Mouse (Mus musculus): ENCODE data around the gene Vps50. TPM values are rescaled to one million over a fixed set of nuclear protein-coding genes. Genes with fewer than 3 reads are reported as not detected.

The Vps50 gene
- polyA plus RNA-seq, 1 experiment from 2014 or later: 40.2 TPM

DNA sequence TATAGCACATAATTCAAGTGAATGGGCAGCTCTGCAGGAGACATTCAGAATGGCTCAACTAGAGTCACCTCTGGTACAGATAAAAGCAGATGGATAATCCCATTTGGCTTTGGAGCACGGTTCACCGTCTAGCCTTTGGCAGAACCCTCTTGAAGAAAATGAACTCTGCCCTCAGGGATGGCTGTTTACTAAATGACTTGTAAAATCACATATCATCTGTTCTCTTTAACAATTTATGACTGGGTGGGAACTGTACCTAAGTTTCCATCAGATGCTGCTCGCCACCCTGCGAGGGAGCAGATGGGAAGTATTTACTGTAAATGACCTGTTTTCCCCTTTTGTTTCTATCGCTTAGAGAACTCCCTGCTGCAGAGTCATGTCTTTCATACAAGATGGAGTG is 18.3 kb upstream of the Vps50 start:
- no peak overlapping the region for H3K27ac ChIP-seq (replicated peaks; ENCODE audit: low read depth, low read length)
- DNase-seq (ENCODE audit: low spot score) (no peak), ATAC-seq (replicated peaks; ENCODE audit: insufficient number of reproducible peaks, low FRiP score, low TSS enrichment, low read depth) (no peak)
- no peaks in the 10 kb centered on the region for H3K9me3 ChIP-seq (replicated peaks; ENCODE audit: control insufficient read depth, low read length)
- H3K4me2 ChIP-seq (ENCODE audit: low read depth, low read length): no peak overlapping the region
- 73% methylated on average over 5 of the region's 5 CpGs for WGBS
- no peak overlapping the region for H3K4me3 ChIP-seq (ENCODE audit: low read depth, low read length)
- H3K36me3 ChIP-seq (replicated peaks; ENCODE audit: control insufficient read depth, insufficient read depth, low read depth, low read length): no peaks in the 10 kb centered on the region
- no peaks in the 10 kb centered on the region for H3K4me1 ChIP-seq (ENCODE audit: control insufficient read depth, insufficient read depth, low read length)
- H3K27me3 ChIP-seq (ENCODE audit: control insufficient read depth, insufficient read depth, low read length): no peaks in the 10 kb centered on the region
- no peak overlapping the region for H3K9ac ChIP-seq (replicated peaks; ENCODE audit: low read length)

DNA sequence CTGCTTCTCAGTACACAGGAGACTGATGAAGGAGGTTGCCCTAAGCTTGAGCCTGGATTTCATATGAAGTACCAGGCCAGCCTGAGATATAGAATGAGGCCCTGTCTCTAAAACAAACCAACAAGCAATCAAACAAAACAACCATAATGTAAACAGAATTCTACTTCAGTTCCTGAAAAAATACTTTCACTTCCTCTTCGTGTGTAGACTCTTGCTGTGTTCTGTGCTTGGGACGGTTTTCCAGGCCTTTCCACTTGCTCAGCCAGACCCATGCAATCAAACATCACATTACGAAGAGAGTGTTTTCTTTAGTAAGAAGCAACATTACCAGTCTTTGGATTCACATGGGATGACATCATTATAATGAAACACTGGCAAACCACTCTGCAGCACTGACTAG is 16.5 kb upstream of the Vps50 start:
- Histone ChIP-seq H3K9me3 (replicated peaks; ENCODE audit: control insufficient read depth, low read length) (no peaks in the 10 kb centered on the region), H3K27me3 (ENCODE audit: control insufficient read depth, insufficient read depth, low read length) (no peaks in the 10 kb centered on the region), H3K9ac (replicated peaks; ENCODE audit: low read length) (no peak overlapping the region), H3K36me3 (replicated peaks; ENCODE audit: control insufficient read depth, insufficient read depth, low read depth, low read length) (no peaks in the 10 kb centered on the region), H3K4me2 (ENCODE audit: low read depth, low read length) (no peak overlapping the region), H3K4me3 (ENCODE audit: low read depth, low read length) (no peak overlapping the region), H3K27ac (replicated peaks; ENCODE audit: low read depth, low read length) (no peak overlapping the region), H3K4me1 (ENCODE audit: control insufficient read depth, insufficient read depth, low read length) (no peaks in the 10 kb centered on the region)
- DNase-seq (ENCODE audit: low spot score) (no peak), ATAC-seq (replicated peaks; ENCODE audit: insufficient number of reproducible peaks, low FRiP score, low TSS enrichment, low read depth) (no peak)
- 86% methylated on average over 3 of the region's 3 CpGs for WGBS

DNA sequence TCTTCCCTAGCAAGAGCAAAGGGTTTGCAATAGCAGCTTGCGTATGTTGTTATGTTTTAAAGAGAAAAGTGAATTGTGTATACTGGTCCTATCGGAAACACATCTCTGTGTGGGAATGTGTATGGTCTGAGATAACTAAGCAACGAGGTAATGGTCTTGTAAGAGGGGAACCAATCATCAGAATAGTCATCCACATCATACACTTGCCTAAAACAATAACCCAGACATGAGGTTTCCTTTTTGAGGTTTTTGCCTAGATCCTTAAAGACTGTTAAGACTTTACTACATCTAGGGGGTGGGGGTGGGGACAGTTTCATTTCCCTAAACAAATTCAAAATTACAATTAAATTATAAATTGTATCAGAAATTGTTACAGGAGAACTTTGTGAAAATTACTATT is 13.0 kb upstream of the Vps50 start:
- DNase-seq (ENCODE audit: low spot score): no peak
- no peak overlapping the region for H3K4me2 ChIP-seq (ENCODE audit: low read depth, low read length)
- no peaks in the 10 kb centered on the region for H3K4me1 ChIP-seq (ENCODE audit: control insufficient read depth, insufficient read depth, low read length)
- 74% methylated on average over 3 of the region's 3 CpGs for WGBS
- H3K4me3 ChIP-seq (ENCODE audit: low read depth, low read length): no peak overlapping the region
- H3K27ac ChIP-seq (replicated peaks; ENCODE audit: low read depth, low read length): no peak overlapping the region
- no peak overlapping the region for H3K9ac ChIP-seq (replicated peaks; ENCODE audit: low read length)
- no peaks in the 10 kb centered on the region for H3K27me3 ChIP-seq (ENCODE audit: control insufficient read depth, insufficient read depth, low read length)
- no peak for ATAC-seq (replicated peaks; ENCODE audit: insufficient number of reproducible peaks, low FRiP score, low TSS enrichment, low read depth)
- no peaks in the 10 kb centered on the region for H3K36me3 ChIP-seq (replicated peaks; ENCODE audit: control insufficient read depth, insufficient read depth, low read depth, low read length)
- H3K9me3 ChIP-seq (replicated peaks; ENCODE audit: control insufficient read depth, low read length): no peaks in the 10 kb centered on the region

DNA sequence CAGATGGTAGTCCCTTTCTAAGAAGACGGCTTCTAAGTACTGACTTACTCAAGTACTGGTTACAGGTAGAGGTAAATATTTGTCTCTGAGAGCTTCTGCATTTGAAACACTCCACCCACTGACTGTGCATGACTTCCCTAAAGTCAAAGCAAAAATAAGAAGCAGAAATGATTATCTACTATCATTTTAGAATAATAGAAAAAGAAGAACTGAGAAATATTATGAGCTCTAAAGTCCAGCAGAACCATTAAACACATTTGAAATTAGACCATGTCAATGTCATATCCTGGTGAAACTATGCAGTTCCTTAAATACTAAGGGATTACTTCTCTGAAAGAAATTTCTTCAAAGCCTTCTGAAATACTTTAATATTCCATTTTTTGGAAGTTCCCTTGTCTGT is 10.8 kb upstream of the Vps50 start:
- Histone ChIP-seq H3K27ac (replicated peaks; ENCODE audit: low read depth, low read length) (no peak overlapping the region), H3K9me3 (replicated peaks; ENCODE audit: control insufficient read depth, low read length) (no peaks in the 10 kb centered on the region), H3K4me3 (ENCODE audit: low read depth, low read length) (no peak overlapping the region), H3K36me3 (replicated peaks; ENCODE audit: control insufficient read depth, insufficient read depth, low read depth, low read length) (no peaks in the 10 kb centered on the region), H3K27me3 (ENCODE audit: control insufficient read depth, insufficient read depth, low read length) (no peaks in the 10 kb centered on the region), H3K4me1 (ENCODE audit: control insufficient read depth, insufficient read depth, low read length) (no peaks in the 10 kb centered on the region), H3K9ac (replicated peaks; ENCODE audit: low read length) (no peak overlapping the region), H3K4me2 (ENCODE audit: low read depth, low read length) (no peak overlapping the region)
- ATAC-seq (replicated peaks; ENCODE audit: insufficient number of reproducible peaks, low FRiP score, low TSS enrichment, low read depth) (no peak), DNase-seq (ENCODE audit: low spot score) (no peak)
- 88% methylated on average over 1 of the region's 1 CpGs for WGBS

DNA sequence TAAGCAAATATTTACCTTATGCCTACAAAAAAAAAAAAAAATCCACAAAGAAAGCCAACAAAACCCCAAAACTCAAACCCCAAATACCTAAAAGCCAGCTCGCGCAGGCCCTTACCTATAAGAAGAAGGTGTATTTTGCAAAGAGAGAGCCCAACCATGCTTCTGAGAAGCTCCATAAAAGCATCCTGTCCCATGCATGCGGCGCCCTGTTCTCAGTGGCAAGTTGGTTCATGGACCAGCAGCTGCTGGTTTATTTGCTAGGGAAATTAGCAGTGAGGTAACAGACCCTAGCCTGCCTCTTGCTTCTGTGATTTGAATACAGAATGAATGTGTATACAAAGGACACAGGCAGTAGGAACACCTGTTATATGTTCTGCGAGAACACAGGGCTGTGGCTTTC is 3.9 kb upstream of the Vps50 start:
- Histone ChIP-seq H3K4me1 (ENCODE audit: control insufficient read depth, insufficient read depth, low read length) (no peaks in the 10 kb centered on the region), H3K36me3 (replicated peaks; ENCODE audit: control insufficient read depth, insufficient read depth, low read depth, low read length) (no peaks in the 10 kb centered on the region), H3K9ac (replicated peaks; ENCODE audit: low read length) (no peak overlapping the region), H3K4me3 (ENCODE audit: low read depth, low read length) (no peak overlapping the region), H3K27ac (replicated peaks; ENCODE audit: low read depth, low read length) (no peak overlapping the region), H3K4me2 (ENCODE audit: low read depth, low read length) (no peak overlapping the region), H3K9me3 (replicated peaks; ENCODE audit: control insufficient read depth, low read length) (no peaks in the 10 kb centered on the region), H3K27me3 (ENCODE audit: control insufficient read depth, insufficient read depth, low read length) (no peaks in the 10 kb centered on the region)
- WGBS: 81% methylated on average over 5 of the region's 5 CpGs
- ATAC-seq (replicated peaks; ENCODE audit: insufficient number of reproducible peaks, low FRiP score, low TSS enrichment, low read depth) (no peak), DNase-seq (ENCODE audit: low spot score) (no peak)

DNA sequence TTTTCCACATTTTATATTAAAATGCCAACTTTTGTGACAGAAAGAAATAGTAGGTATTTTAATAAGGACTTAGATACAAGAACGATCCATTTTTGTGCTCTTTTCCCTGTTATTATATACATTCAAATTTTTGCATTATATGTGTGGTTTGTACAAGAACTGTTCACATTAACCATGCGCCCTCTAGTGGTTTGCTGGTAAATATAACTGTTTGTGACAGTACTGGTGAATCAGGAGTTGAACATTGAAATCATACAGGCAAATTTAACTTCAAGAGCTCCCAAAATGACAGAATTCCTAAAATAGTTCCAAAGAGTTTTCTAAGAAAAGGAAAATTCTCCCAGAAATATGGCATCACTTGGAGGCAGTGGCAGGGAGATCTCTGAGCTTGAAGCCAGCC is 2.0 kb upstream of the Vps50 start:
- Histone ChIP-seq H3K9me3 (replicated peaks; ENCODE audit: control insufficient read depth, low read length) (no peaks in the 10 kb centered on the region), H3K36me3 (replicated peaks; ENCODE audit: control insufficient read depth, insufficient read depth, low read depth, low read length) (no peaks in the 10 kb centered on the region), H3K27me3 (ENCODE audit: control insufficient read depth, insufficient read depth, low read length) (no peaks in the 10 kb centered on the region), H3K4me2 (ENCODE audit: low read depth, low read length) (no peak overlapping the region), H3K9ac (replicated peaks; ENCODE audit: low read length) (no peak overlapping the region), H3K4me3 (ENCODE audit: low read depth, low read length) (no peak overlapping the region), H3K4me1 (ENCODE audit: control insufficient read depth, insufficient read depth, low read length) (no peaks in the 10 kb centered on the region), H3K27ac (replicated peaks; ENCODE audit: low read depth, low read length) (no peak overlapping the region)
- peak; percentile 82 for DNase-seq (ENCODE audit: low spot score)
- no peak for ATAC-seq (replicated peaks; ENCODE audit: insufficient number of reproducible peaks, low FRiP score, low TSS enrichment, low read depth)
- WGBS: 6% methylated on average over 2 of the region's 2 CpGs

DNA sequence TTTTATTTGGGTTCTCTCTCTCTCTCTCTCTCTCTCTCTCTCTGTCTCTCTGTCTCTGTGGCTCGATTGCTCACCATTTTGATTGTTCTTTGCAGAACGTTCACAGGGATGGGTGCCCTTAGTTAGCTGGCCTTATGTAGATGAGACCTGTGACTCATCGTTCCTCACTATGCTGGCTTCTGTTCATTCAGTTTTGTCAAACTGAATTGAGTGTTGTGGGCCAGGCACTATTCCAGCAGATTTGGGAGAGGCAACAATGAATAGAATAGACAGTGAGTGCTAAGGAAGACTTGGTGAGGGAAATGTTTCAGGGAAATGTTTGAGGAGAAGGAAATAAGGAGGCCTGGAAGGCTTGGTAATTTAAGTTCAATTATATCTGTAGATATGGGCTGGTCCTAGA is 2.1 kb downstream of the Vps50 start:
- Histone ChIP-seq H3K4me3 (ENCODE audit: low read depth, low read length) (no peak overlapping the region), H3K4me2 (ENCODE audit: low read depth, low read length) (no peak overlapping the region), H3K36me3 (replicated peaks; ENCODE audit: control insufficient read depth, insufficient read depth, low read depth, low read length) (no peaks in the 10 kb centered on the region), H3K9ac (replicated peaks; ENCODE audit: low read length) (no peak overlapping the region), H3K27me3 (ENCODE audit: control insufficient read depth, insufficient read depth, low read length) (no peaks in the 10 kb centered on the region), H3K4me1 (ENCODE audit: control insufficient read depth, insufficient read depth, low read length) (no peaks in the 10 kb centered on the region), H3K27ac (replicated peaks; ENCODE audit: low read depth, low read length) (no peak overlapping the region), H3K9me3 (replicated peaks; ENCODE audit: control insufficient read depth, low read length) (no peaks in the 10 kb centered on the region)
- DNase-seq (ENCODE audit: low spot score) (no peak), ATAC-seq (replicated peaks; ENCODE audit: insufficient number of reproducible peaks, low FRiP score, low TSS enrichment, low read depth) (no peak)
- WGBS: 95% methylated on average over 3 of the region's 3 CpGs

DNA sequence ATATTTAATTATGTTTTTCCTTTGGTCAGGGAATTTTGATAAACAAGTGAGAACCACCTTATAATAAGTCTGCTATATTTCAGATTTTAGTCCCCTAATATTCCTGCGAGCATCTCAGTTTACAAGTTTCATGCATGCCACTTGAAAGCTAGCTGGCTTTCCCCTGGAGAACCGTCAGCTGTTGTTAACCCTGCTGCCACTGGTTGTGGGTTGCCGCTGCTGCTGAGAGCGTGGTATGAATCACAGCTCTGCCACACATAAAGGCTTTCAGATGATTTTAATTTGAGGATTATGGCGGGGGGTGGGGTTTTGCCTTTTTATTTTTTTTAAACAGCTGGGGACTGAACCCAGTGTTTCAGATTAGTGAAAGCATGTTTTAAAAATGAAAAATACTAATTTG is 7.1 kb downstream of the Vps50 start:
- Histone ChIP-seq H3K27me3 (ENCODE audit: control insufficient read depth, insufficient read depth, low read length) (no peaks in the 10 kb centered on the region), H3K9me3 (replicated peaks; ENCODE audit: control insufficient read depth, low read length) (no peaks in the 10 kb centered on the region), H3K4me2 (ENCODE audit: low read depth, low read length) (no peak overlapping the region), H3K36me3 (replicated peaks; ENCODE audit: control insufficient read depth, insufficient read depth, low read depth, low read length) (no peaks in the 10 kb centered on the region), H3K4me3 (ENCODE audit: low read depth, low read length) (no peak overlapping the region), H3K4me1 (ENCODE audit: control insufficient read depth, insufficient read depth, low read length) (no peaks in the 10 kb centered on the region), H3K27ac (replicated peaks; ENCODE audit: low read depth, low read length) (no peak overlapping the region), H3K9ac (replicated peaks; ENCODE audit: low read length) (no peak overlapping the region)
- DNase-seq (ENCODE audit: low spot score) (peak; percentile 52), ATAC-seq (replicated peaks; ENCODE audit: insufficient number of reproducible peaks, low FRiP score, low TSS enrichment, low read depth) (no peak)
- WGBS: 57% methylated on average over 5 of the region's 5 CpGs

DNA sequence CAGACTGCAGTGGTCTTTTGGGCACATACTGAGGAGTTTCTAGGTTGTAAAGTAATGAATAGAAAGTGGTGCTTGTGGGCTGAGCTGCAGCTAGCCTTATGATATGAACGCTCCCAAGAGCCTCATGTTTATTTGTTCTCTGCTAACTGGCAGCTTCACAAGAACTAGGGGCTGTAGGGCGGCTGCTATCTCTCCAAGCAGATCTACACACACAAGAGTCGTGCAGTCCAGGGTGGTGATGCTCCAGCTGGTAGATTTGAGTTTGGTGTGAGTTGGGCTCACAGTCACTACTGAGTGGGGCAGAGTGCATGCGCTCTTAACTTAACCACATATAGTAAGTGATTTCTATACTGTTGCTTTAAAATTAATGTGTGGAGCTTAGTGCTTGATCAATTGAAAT is 8.9 kb downstream of the Vps50 start:
- WGBS: 87% methylated on average over 4 of the region's 4 CpGs
- H3K36me3 ChIP-seq (replicated peaks; ENCODE audit: control insufficient read depth, insufficient read depth, low read depth, low read length): no peaks in the 10 kb centered on the region
- no peak overlapping the region for H3K27ac ChIP-seq (replicated peaks; ENCODE audit: low read depth, low read length)
- DNase-seq (ENCODE audit: low spot score): no peak
- H3K9ac ChIP-seq (replicated peaks; ENCODE audit: low read length): no peak overlapping the region
- H3K9me3 ChIP-seq (replicated peaks; ENCODE audit: control insufficient read depth, low read length): no peaks in the 10 kb centered on the region
- H3K4me1 ChIP-seq (ENCODE audit: control insufficient read depth, insufficient read depth, low read length): no peaks in the 10 kb centered on the region
- ATAC-seq (replicated peaks; ENCODE audit: insufficient number of reproducible peaks, low FRiP score, low TSS enrichment, low read depth): no peak
- H3K27me3 ChIP-seq (ENCODE audit: control insufficient read depth, insufficient read depth, low read length): no peaks in the 10 kb centered on the region
- no peak overlapping the region for H3K4me2 ChIP-seq (ENCODE audit: low read depth, low read length)
- no peak overlapping the region for H3K4me3 ChIP-seq (ENCODE audit: low read depth, low read length)
